11 mouse cellular contexts compared by ENCODE assay signal in genomic region chr5:149286021-149286420, GRCm38 (mm10). TPM values are rescaled to one million over a fixed set of nuclear protein-coding genes. Genes with fewer than 3 reads are reported as not detected.
A peak's percentile ranks its signal among the peaks of the same experiment; 100 is the strongest.
DNase-seq lines count a peak whose midpoint lies in the region; ATAC-seq and TF ChIP-seq lines count a peak whose summit lies in the region.
"Had no signal": no experiment of that assay in that cellular context is flagged by ENCODE, and none has a peak within 500 bp of the region (broad histone marks: within the 10 kb centered on the region; RNA-seq: fewer than 3 reads in every experiment).

No protein-coding gene starts in this region.

- ATAC-seq in CD4-positive, CD25-positive, alpha-beta regulatory T cell, adult 4 months = no peak
- ATAC-seq in liver, embryonic 14.5 days (ENCODE audit: insufficient read depth) = no peak
- no peak for ATAC-seq in liver, embryonic 11.5 days (replicated peaks; ENCODE audit: low FRiP score)
- ATAC-seq in midbrain, postnatal 0 days (ENCODE audit: low FRiP score) = no peak

- H3K27me3 ChIP-seq in liver, embryonic 14.5 days (ENCODE audit: control insufficient read depth, insufficient read depth, low read length) = no peaks in the 10 kb centered on the region
- peaks cover 3% of the 10 kb centered on the region; the same call in 1 of the 2 replicates for H3K27me3 ChIP-seq in liver, embryonic 11.5 days (replicated peaks; ENCODE audit: control insufficient read depth, insufficient read depth, low read length)
- no peaks in the 10 kb centered on the region for H3K27me3 ChIP-seq in midbrain, postnatal 0 days (ENCODE audit: insufficient read depth, low read length)
- H3K27me3 ChIP-seq: embryonic facial prominence, embryonic 13.5 days had no signal

- H3K4me1 ChIP-seq in liver, embryonic 14.5 days (replicated peaks; ENCODE audit: control insufficient read depth in 2 of 2, insufficient read depth in 2 of 2, low read length in 1 of 2) = no peaks in the 10 kb centered on the region
- H3K4me1 ChIP-seq in liver, embryonic 11.5 days (replicated peaks; ENCODE audit: control insufficient read depth, insufficient read depth, low read length) = no peaks in the 10 kb centered on the region
- H3K4me1 ChIP-seq in midbrain, postnatal 0 days (ENCODE audit: insufficient read depth, low read length) = no peaks in the 10 kb centered on the region; the same call in 1 of the 2 replicates

- no peak overlapping the region for H3K27ac ChIP-seq in liver, embryonic 14.5 days
- H3K27ac ChIP-seq in liver, embryonic 11.5 days (ENCODE audit: low read depth, low read length) = no peak overlapping the region
- no peak overlapping the region for H3K27ac ChIP-seq in midbrain, postnatal 0 days (ENCODE audit: low read depth, low read length)
- H3K27ac ChIP-seq: embryonic facial prominence, embryonic 13.5 days; hindbrain, embryonic 14.5 days had no signal

- no peak for TF ChIP-seq EP300 in liver, embryonic 14.5 days (IDR thresholded peaks at IDR 0.05; ENCODE audit: low read depth)

- TF ChIP-seq CTCF in liver, embryonic 14.5 days (IDR thresholded peaks at IDR 0.05; ENCODE audit: low read depth) = 0 out of 2 replicates have a peak, but pooled peaks have one; percentile 20
- peak; percentile 47 for TF ChIP-seq CTCF in midbrain, postnatal 0 days (IDR thresholded peaks at IDR 0.05)

- 57% methylated on average over 7 of the region's 7 CpGs for WGBS in liver, embryonic 14.5 days (ENCODE audit: insufficient replicate concordance)
- 62% methylated on average over 7 of the region's 7 CpGs for WGBS in liver, embryonic 11.5 days
- 43% methylated on average over 7 of the region's 7 CpGs for WGBS in midbrain, postnatal 0 days

- DNase-seq in CD4-positive, CD25-positive, alpha-beta regulatory T cell, adult 2 months (ENCODE audit: low read depth, low spot score) = peak; percentile 27
- DNase-seq in liver, embryonic 14.5 days (ENCODE audit: low read depth in 3 of 3, low spot score in 3 of 3) = no peak
- no peak for DNase-seq in liver, embryonic 11.5 days (ENCODE audit: low spot score)
- DNase-seq in cerebellum, postnatal 10 days = peak; percentile 56
- DNase-seq in midbrain, postnatal 0 days (ENCODE audit: low spot score) = peak; percentile 33
- no peak for DNase-seq in right cerebral cortex, postnatal 10 days (ENCODE audit: low spot score in 2 of 2)
- no peak for DNase-seq in gastrocnemius, adult 8-10 months (ENCODE audit: low spot score in 2 of 2)
- DNase-seq: gastrocnemius, postnatal 25 days had no signal

- H3K4me3 ChIP-seq in liver, embryonic 14.5 days (ENCODE audit: insufficient read depth in 1 of 2, low read depth in 2 of 2, low read length in 2 of 2) = no peak overlapping the region
- H3K4me3 ChIP-seq in liver, embryonic 11.5 days (ENCODE audit: low read depth, low read length) = no peak overlapping the region
- no peak overlapping the region for H3K4me3 ChIP-seq in midbrain, postnatal 0 days (ENCODE audit: low read depth, low read length)
- H3K4me3 ChIP-seq: embryonic facial prominence, embryonic 13.5 days had no signal

- no peaks in the 10 kb centered on the region for H3K36me3 ChIP-seq in liver, embryonic 14.5 days (replicated peaks; ENCODE audit: control insufficient read depth, insufficient read depth, low read depth)
- H3K36me3 ChIP-seq in liver, embryonic 11.5 days (ENCODE audit: control insufficient read depth, insufficient read depth, low read length) = no peaks in the 10 kb centered on the region
- H3K36me3 ChIP-seq in midbrain, postnatal 0 days (ENCODE audit: insufficient read depth, low read length) = no peaks in the 10 kb centered on the region
- H3K36me3 ChIP-seq: embryonic facial prominence, embryonic 13.5 days had no signal

- peaks cover 4% of the 10 kb centered on the region for H3K9me3 ChIP-seq in liver, embryonic 14.5 days (ENCODE audit: control insufficient read depth, low read length)
- H3K9me3 ChIP-seq in liver, embryonic 11.5 days (ENCODE audit: control insufficient read depth, low read length) = no peaks in the 10 kb centered on the region
- H3K9me3 ChIP-seq in midbrain, postnatal 0 days (ENCODE audit: low read length) = no peaks in the 10 kb centered on the region

- H3K9ac ChIP-seq in liver, embryonic 14.5 days (replicated peaks) = no peak overlapping the region
- H3K9ac ChIP-seq in liver, embryonic 11.5 days (ENCODE audit: low read depth, low read length) = no peak overlapping the region
- no peak overlapping the region for H3K9ac ChIP-seq in midbrain, postnatal 0 days (replicated peaks; ENCODE audit: low read length, poor library complexity, severe bottlenecking)
- H3K9ac ChIP-seq: embryonic facial prominence, embryonic 13.5 days; hindbrain, embryonic 14.5 days had no signal

- no peak overlapping the region for H3K4me2 ChIP-seq in liver, embryonic 14.5 days (ENCODE audit: low read depth)
- H3K4me2 ChIP-seq in liver, embryonic 11.5 days = no peak overlapping the region
- H3K4me2 ChIP-seq in midbrain, postnatal 0 days (ENCODE audit: low read depth, low read length, poor library complexity, severe bottlenecking) = no peak overlapping the region
- H3K4me2 ChIP-seq: embryonic facial prominence, embryonic 13.5 days; hindbrain, embryonic 14.5 days had no signal

RNA-seq across cellular contexts. Expression of gene Alox5ap, which starts 21.5 kb away (rescaled TPM):
- polyA plus RNA-seq in CD4-positive, CD25-positive, alpha-beta regulatory T cell, adult 4 months (2017; shearing (Covaris generic)) = 1 to 10 TPM; 2.1 to 2.5 TPM
- 17.4 and 26.7 TPM in 2 replicates for polyA plus RNA-seq in liver, embryonic 14.5 days (2012; rRNA removed)
- 26.2 and 29.6 TPM in 2 replicates for polyA plus RNA-seq in liver, embryonic 14.5 days (2014; fragmentation: Nextera tagmentation; extraction: Ambion mirVana)
- polyA plus RNA-seq in liver, embryonic 11.5 days (2014; fragmentation: Nextera tagmentation; extraction: Ambion mirVana) = 20.7 and 24.4 TPM in 2 replicates
- 2.5 and 8.5 TPM in 2 replicates for total RNA-seq in midbrain, postnatal 0 days (2014; rRNA removed)
- 10.5 and 10.6 TPM in 2 replicates for polyA plus RNA-seq in midbrain, postnatal 0 days (2015; fragmentation: Nextera tagmentation; extraction: Ambion mirVana)
- 1 to 10 TPM; 2.2 to 4.3 (median 2.8) TPM for total RNA-seq in gastrocnemius, adult 8-10 months (2022)

Comparison
In these comparisons a context has a peak if more than half of its experiments do, and no peak if none do; other contexts are left out.
1. DNase-seq: peak in CD4-positive, CD25-positive, alpha-beta regulatory T cell, adult 2 months (single experiment), cerebellum, postnatal 10 days (2 of 2) and midbrain, postnatal 0 days (single experiment); none in liver, embryonic 14.5 days (0 of 3), liver, embryonic 11.5 days (single experiment), right cerebral cortex, postnatal 10 days (0 of 2) and gastrocnemius, adult 8-10 months (0 of 2).